Mouse (Mus musculus) G1E-ER4 (cell line): Measurements from ENCODE around the gene Rasal2. TPM values are rescaled to one million over a fixed set of nuclear protein-coding genes. Genes with fewer than 3 reads are reported as not detected.

ENCODE experiments used
- GATA1 ChIP-seq: IDR thresholded peaks from one replicate; pipeline ENCODE4 v1.8.0; 2012; ENCODE audit warnings: low read length, inconsistent platforms
- polyA plus RNA-seq: library from polyadenylated mRNA; stranded (reverse); fragments of >175 nt; gene quantifications from 2 replicates; pipeline ENCODE4 v1.2.3, GENCODE M21; 2012

The Rasal2 gene
- polyA plus RNA-seq, 1 experiment = 0.29 TPM

DNA sequence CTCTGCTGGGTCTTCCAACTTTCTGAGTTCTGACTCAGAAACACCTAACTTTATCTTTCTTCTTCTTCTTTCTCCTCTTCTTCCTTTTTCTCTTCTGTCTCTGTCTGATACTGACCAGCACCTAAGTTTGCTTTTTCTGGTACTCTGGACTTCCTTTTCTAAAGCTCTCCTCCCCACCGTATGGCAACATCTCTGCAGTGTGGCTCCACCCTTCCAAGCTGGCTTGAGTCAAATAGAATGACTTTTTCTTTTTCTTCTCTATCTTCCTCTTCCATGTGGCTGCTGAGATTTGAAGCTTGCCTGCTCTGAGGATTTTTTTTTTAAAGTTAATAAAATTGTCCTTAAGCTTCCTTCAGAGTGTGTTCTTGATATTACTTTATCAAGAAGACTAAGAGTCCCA, 115.3 kb downstream of the Rasal2 start:
- TF ChIP-seq GATA1 = no peak

DNA sequence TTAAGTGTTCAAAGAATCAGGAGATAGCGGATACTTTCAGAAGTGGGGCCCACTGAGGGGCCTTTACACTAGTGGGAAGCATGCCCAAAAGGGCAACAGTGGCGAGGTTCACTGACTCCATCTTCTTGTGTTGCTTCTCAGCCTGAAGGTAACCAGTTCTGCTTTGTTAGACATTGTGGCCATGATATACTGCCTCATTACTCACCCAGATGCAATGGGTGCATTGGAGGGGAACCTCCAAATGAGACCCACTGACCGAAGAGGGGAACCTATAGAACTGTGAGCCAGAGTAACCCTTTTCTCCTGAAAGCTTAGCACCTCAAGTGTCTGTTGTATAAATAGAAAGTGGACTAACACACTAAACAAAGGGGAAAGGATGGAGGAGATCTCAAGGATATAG, 116.5 kb downstream of the Rasal2 start:
- no peak for TF ChIP-seq GATA1

DNA sequence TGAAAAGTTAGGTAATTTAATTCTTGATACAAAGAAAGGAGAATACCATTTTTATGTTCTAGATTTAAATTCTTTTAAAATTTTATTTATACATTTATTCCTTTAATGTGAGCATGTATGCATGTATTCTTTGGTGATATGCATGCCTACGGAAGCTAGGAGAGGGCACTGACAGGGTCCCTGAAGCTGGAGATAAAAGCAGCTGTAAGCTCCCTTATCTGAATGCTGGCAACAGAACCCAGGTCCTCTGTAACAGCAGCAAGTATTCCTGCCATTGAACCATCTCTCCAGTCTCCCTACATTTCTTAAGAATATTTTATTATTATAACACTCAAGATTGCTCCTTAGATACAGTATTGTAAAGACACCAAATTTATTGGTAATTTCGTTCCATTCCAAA, 122.2 kb downstream of the Rasal2 start:
- no peak for TF ChIP-seq GATA1

DNA sequence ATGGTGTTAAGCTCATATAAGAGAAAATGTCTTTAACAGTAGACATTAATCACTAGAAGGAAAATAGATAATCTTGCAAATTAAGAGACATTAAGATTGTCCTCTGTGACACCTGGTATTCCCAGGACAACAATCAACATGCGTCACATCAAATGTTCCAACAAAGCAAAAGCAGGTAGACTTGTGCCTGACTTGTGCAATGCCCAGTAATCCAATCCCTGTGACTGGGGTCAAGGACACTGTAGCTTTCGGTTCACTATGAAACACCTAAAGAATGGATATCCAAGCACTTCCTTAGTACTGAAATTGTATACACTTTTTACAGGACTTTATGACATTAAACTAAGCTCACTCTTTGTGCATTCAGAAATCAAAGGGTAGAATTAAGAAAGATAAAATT, 123.1 kb downstream of the Rasal2 start:
- TF ChIP-seq GATA1 = no peak

DNA sequence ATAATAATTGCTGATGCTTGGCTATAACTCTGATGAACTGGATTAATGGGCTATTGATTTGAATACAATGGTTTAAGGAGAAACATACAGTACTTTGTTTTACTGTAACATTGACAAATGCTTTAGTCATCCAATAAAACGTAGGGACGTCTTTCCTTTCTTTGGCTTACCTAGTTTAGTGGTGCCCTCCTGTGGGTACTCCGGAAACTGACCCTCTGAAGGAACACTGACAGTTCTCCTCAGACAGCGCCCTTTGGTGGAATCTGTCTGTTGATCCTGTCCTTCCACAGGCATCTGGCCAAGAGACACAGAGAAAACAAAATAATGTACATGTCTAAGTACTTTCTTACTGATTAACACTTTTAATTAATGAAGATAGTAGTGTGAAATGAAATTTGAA, 125.8 kb downstream of the Rasal2 start:
- TF ChIP-seq GATA1 = no peak

DNA sequence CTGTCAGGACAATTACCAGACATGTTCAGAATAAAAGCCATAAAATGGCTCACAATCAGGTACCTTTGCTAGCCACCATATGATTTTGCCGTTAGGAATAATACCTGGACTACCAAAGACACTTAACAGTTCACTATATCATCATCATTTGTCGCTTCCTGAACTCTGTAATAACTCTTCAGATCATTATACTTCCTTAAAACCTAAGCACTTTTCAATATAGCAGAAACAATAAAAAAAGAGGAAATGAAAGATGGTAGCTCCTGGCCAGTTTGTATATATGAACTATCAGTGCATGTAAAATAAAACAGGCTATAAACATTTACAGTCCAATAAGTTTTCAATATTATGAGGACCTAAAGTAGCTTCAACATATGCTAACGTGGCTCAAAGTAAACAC, 127.0 kb downstream of the Rasal2 start:
- TF ChIP-seq GATA1 = no peak

DNA sequence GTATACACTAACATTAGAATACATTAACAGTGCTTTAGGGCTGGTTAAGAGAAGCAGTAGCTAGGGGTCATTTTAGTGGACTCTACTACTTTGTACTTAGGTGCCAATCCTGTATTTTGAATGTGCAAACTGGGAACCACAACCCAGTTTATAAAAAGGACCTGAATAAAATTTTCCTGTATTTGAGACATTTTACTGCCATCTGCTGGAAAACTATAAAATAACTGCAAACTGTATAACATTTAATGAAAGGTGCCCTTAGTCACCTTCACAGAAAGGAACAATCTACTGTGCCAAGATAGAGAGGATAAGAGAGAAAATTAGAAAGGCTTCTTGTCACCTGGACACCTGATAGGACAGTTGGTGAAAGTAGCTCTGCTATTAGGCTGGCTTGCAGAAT, 131.6 kb downstream of the Rasal2 start:
- TF ChIP-seq GATA1 = no peak

DNA sequence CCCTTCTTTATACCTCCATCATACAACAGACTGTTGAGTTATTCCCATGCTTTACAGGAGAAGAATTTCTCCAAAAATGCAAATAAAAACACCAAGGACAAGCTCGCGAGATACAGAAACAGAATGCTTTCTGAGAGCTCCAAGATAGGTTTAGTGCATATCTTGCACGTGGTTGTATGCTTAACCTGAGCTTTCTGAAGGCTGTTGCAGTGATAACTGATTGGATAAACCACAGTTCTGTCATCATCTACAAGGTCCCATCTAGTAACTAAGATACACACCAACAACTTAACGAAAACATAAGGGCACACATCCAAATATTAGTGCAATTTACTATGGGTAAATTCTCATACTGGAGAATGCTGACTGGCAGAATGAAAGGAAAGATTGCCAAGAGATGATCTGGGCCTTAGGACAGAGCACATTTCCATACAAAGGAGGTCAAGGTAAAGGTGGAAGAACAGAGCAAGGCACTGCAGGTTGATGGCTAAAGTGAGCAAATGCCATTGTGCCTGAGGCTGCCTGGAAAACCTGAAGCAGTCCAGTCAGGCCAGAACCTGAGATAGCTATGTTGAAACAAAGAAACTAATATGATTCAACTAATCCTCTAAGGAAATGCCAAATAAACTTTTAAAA, 136.6 kb downstream of the Rasal2 start:
- no peak for TF ChIP-seq GATA1

DNA sequence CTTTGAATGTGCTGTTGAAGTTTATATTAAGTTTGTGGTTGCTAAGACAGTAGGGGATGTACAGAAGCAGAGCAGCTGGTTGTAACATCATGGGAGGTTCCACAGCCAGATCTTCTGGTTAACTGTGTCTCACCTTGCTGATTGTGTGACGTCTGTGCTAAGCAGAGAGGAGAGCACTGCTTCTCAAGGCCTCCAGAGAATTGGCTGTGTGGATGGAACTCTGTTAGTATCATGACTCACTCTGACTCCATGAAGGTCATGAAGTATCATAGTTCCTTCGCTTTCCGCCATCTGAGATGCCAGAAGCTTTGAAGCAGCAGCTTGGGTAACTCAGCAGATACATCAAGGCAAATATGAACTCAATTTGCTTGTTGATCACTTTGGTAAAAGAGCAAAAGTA, 144.5 kb downstream of the Rasal2 start:
- TF ChIP-seq GATA1 = no peak

DNA sequence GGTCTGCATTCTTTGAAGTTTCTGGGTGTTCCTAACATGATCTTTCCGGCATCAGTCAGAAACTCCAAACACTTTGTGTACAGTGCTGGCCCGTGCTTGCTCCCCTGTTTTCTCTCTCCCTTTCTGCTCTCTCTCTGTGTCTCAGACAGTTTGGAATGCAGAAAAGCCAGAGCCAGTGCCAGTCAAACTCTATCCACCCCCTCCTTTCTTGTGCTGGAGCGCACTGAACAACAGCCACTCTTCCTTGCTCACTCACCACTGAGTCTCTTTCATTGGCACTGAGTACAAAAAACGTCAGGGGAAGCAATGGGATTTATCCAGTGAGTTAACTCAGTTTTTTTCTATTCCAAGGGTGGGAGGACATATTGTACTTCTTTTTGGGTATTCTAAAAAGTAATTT, 155.8 kb downstream of the Rasal2 start:
- no peak for TF ChIP-seq GATA1

DNA sequence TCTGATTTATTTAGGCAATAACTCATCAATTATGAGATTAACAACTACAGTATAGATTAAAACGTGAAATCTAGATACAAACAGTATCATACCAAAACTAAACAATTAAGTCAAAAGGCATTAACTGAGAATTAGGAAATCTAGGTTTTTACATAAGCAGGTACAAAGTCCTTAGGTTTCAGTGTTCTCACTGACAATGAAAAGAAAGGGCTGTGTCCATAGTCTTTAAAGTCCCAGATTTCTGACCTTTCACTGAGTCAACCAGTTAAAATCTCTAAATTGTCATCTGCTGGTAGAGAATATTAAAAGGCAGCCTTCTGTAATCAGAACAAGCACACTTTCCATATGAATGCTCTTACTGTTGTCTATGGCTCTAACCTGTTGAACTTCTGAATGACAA, 156.6 kb downstream of the Rasal2 start:
- no peak for TF ChIP-seq GATA1

DNA sequence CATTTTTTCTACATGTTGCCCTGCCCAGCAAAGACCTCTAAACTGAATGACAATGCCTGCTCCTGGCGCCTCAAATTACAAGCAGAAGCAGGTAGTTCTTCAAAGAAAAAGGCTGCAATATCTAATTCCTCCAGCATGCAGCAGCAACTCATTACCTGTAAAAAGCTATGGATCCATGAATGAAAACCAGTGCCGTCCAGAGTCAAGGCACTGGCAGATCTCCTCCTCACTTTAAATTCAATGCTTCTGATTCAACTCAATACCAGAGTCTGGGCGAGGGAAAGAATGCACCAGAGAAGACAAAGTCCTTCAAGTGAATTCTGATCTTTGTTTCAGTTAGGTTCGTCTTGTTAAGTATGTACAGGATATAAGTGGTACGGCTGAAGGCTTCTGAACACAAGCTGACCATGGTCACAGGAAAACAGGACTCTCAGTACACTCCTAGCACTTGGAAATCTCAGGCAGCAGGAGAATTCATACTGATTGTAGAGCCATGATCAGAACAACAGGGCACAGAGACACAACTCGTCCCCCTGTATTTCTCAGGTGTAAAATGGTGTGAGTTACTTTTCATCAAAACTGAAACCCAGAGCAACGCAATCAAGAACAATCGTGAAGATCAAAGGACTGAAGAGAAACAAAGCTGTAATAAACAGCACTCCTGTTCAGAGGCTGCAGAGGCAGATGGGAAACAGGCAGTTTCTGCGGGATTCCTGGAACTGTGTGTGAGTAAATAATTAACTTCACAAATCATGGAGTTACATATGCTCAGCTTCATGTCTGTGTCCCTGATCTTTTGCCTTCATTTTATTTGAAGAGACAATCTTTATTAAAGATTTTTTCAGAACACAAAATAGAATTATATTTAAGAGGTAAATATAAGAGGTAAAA, 158.6 kb downstream of the Rasal2 start:
- no peak for TF ChIP-seq GATA1

DNA sequence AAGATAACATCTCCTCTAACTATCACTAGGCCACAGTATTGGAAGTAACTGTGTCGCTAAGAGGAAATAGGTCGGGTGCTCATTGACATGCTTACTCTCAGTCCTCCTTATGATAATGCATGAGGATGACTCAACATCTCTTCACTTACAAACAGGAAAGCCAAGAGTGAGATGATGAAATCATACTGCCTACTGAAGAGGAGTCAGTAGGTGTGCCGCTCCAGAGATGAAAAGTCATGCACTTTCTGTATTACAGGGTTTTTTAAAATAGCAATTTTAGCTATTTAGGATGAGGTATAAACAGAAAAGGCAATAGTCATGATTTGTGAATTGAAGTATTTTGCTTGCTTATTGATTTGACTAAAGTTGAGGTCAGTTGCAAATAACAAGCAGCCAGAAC, 164.3 kb downstream of the Rasal2 start:
- no peak for TF ChIP-seq GATA1

DNA sequence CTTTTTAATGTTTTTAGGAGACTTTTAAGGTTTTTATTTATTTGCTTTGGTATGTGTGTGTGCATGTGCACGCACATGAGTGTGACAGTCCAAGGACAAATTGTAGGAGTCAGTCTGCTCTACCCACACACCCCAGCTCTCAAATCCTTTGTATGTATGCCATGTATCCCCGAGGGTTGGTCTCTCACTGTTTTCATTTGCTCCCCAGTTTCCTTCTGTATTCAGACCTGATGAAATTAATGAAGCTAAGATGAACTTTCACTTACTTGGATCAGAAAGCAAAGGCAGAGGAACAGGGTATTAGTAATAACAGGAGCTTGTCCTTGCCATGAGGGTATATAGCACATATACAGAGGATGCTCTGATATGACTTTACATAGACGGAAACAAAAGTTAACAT, 165.1 kb downstream of the Rasal2 start:
- TF ChIP-seq GATA1 = no peak

DNA sequence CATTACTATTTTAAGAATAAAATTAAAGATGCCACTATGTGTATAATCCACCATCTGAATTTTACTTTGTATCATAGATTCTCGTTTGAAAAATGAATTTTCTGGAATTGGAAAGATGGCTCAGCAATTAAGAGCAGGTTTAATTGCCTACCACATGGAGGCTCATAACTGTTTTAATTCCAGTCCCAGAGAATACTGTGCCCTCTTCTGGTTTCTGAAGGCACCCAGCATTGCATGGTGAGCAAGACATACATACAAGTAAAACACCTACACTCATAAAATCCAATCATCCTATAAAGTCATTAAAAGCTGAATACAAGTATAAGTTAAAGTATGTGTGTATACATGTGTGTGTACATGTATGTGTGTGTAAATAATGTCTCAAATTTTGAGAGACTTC, 165.6 kb downstream of the Rasal2 start:
- no peak for TF ChIP-seq GATA1

DNA sequence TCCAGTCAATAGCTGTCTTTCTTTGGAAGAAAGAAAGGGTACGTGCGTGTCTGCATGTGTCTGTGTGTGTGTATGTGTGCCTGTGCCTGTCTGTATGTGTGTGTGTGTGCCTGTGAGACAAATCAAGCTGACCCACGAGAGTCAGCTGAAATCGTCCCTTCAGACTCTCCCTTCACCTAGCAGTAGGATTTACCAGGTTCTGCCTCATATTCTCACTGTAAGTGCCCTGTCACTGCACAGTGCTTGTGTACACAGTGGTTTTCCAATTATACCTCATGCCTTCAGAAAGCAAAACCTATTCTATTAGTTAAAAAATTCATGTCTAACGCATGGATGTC, 168.0 kb downstream of the Rasal2 start:
- no peak for TF ChIP-seq GATA1
